Mouse (Mus musculus) small intestine, adult 2 months (tissue): Measurements from ENCODE around the gene Gda.

Source experiments
- CTCF ChIP-seq: fragments of 200-500 bp; IDR thresholded peaks from 2 replicates; pipeline ENCODE4 v1.5.1; 2012; ENCODE audit warnings: low read depth, mild to moderate bottlenecking, control low read depth, inconsistent platforms, low read length, moderate library complexity, mixed read lengths; ENCODE audit not compliant: insufficient replicate concordance, insufficient read length; ENCODE audit errors: extremely low read depth
- POLR2A ChIP-seq: fragments of 200-500 bp; IDR thresholded peaks from 2 replicates; pipeline ENCODE4 v1.6.1; 2012; ENCODE audit warnings: low read depth, mild to moderate bottlenecking, control low read depth, inconsistent platforms, low read length, moderate library complexity

DNA sequence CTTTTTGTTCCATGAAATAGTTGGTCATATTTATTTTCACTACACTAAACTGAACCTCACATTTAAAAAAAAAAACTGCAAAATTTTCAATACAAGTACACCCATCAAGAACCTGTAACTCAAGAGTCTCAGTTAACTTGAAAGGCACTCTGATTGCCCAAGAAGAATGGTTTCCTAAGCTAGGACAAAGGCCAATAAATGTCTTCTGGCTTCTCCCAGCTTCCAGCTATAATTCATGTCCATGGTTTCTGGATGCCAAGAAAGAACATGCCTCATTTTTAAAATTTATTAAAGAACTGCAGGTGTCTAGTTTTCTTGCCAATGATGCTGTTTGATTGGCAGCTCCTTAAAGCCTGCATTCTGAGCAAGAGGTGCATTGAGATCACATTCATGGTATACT, 75.3 kb downstream of the Gda start:
- TF ChIP-seq CTCF (no peak), POLR2A (no peak)
